Mouse (Mus musculus) hindbrain, postnatal 0 days (tissue): Measurements from ENCODE around the gene Dstyk. TPM values are rescaled to one million over a fixed set of nuclear protein-coding genes. Genes with fewer than 3 reads are reported as not detected.

ENCODE experiments used
- ATAC-seq: fragments of 200-750 bp; cut with Nextera tagmentation; 2 replicates; pipeline ENCODE4 v1.8.0; 2017; ENCODE audit warnings: mild to moderate bottlenecking, moderate TSS enrichment, moderate library complexity
- DNase-seq: peaks from one replicate; pipeline ENCODE4 v3.0.0-alpha.2; 2015; ENCODE audit warnings: low spot score
- H3K27ac ChIP-seq: fragments of 300-500 bp; sonication (generic); 2 replicates; pipeline ENCODE4 v1.5.1; 2014; ENCODE audit warnings: mild to moderate bottlenecking
- H3K27me3 ChIP-seq: fragments of 300-500 bp; sonication (generic); 2 replicates; pipeline ENCODE4 v1.6.1; 2014; ENCODE audit warnings: low read length, mixed read lengths; ENCODE audit not compliant: insufficient read depth
- H3K36me3 ChIP-seq: fragments of 300-500 bp; sonication (generic); 2 replicates; pipeline ENCODE4 v1.6.1; 2014; ENCODE audit warnings: low read length, mixed read lengths; ENCODE audit not compliant: insufficient read depth
- H3K4me1 ChIP-seq: fragments of 300-500 bp; sonication (generic); 2 replicates; pipeline ENCODE4 v1.6.1; 2014; ENCODE audit warnings: antibody characterized with exemption, low read length, mixed read lengths; ENCODE audit not compliant: insufficient read depth
- H3K4me2 ChIP-seq: fragments of 300-500 bp; sonication (generic); 2 replicates; pipeline ENCODE4 v1.6.1; 2014; ENCODE audit warnings: low read depth, mild to moderate bottlenecking, low read length, moderate library complexity, mixed read lengths
- H3K4me3 ChIP-seq: fragments of 300-500 bp; sonication (generic); 2 replicates; pipeline ENCODE4 v1.5.1; 2014; ENCODE audit warnings: low read length
- H3K9ac ChIP-seq: fragments of 300-500 bp; sonication (generic); replicated peaks from 2 replicates; pipeline ENCODE4 v1.6.1; 2014; ENCODE audit warnings: mild to moderate bottlenecking, low read length, moderate library complexity, mixed read lengths
- H3K9me3 ChIP-seq: fragments of 300-500 bp; sonication (generic); 2 replicates; pipeline ENCODE4 v1.6.1; 2016; ENCODE audit warnings: low read length, mixed read lengths
- CTCF ChIP-seq: IDR thresholded peaks from 2 replicates; pipeline ENCODE4 v1.5.1; 2016; ENCODE audit warnings: antibody characterized with exemption, control low read depth, low read depth
- WGBS: fragments of 180-500 bp; shearing (Covaris S2); extraction: QIAGEN DNeasy Blood & Tissue Kit; methylation state at CpG from one replicate; pipeline ENCODE4 v1.1.7; 2014; 5-methylcytosine and 5-hydroxymethylcytosine counted together
- polyA plus RNA-seq: library from polyadenylated mRNA; unstranded; fragments of >200 nt; fragmentation: Nextera tagmentation; extraction: Ambion mirVana; gene quantifications from 2 replicates; pipeline ENCODE4 v1.2.1, GENCODE M21; 2015
- total RNA-seq: library from RNA; depleted of rRNA; stranded (reverse); fragments of >200 nt; gene quantifications from 2 replicates; pipeline ENCODE4 v1.2.3, GENCODE M21; 2014; rRNA removed

The Dstyk gene
- total and polyA plus RNA-seq, 2 experiments from 2014 or later: 6.2 to 21.3 TPM

DNA sequence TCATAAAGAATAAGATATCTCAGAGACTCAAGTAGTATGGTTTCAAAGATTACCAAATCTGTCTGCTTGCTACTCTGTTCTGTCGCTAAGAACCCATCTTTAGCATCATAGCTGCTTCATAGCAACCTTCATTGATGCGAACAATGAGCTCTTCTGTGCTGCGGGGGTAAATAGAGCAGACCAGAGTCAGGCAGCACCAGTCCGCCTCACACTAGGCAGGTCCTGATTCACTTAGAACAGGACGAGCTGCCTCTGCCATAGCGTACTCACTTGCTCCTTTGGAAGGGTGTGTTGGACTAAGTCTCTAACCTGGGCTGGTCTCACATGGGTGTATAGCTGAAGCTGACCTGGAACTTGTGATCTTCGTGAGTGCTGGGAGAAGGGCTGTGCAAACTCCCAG lies 88.7 kb downstream of the Dstyk start, which contains the start of gene Tmem81:
Gene Tmem81, plus strand, starts transcription at position 173 of the 400 bp plus-strand sequence.
- Histone ChIP-seq H3K27ac (no peak within 1 kb of the TSS), H3K36me3 (peaks cover 22% of the 10 kb centered on the region), H3K27me3 (no peaks in the 10 kb centered on the region), H3K4me3 (no peak within 1 kb of the TSS), H3K9me3 (no peaks in the 10 kb centered on the region), H3K4me2 (no peak within 1 kb of the TSS), H3K4me1 (no peaks in the 10 kb centered on the region), H3K9ac (no peak within 1 kb of the TSS)
- ATAC-seq (peak; percentile 63), DNase-seq (no peak)
- no peak for TF ChIP-seq CTCF
- WGBS: 70% methylated on average over 7 of the region's 7 CpGs

DNA sequence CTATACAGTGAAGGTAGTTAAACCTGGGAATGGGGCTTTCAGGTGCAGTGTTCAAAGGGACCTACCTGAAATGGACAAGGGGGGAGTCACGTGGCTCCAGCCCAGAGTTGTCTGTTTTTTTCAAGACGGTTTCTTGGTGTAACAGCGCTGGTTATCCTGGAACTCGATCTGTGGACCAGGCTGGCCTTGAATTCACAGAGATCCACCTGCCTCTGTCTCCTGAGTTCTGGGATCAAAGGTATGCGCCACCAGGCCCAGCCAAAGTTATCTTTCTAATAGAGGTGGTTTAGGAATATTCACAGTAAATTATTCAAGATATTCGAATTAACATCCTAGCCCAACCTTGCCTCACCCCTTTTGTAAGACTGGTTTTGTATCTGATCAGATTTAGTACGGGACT lies 89.3 kb downstream of the Dstyk start:
- Histone ChIP-seq H3K4me3 (no peak overlapping the region), H3K9me3 (no peaks in the 10 kb centered on the region), H3K9ac (no peak overlapping the region), H3K4me1 (no peaks in the 10 kb centered on the region), H3K27ac (no peak overlapping the region), H3K27me3 (no peaks in the 10 kb centered on the region), H3K36me3 (peaks cover 22% of the 10 kb centered on the region), H3K4me2 (no peak overlapping the region)
- TF ChIP-seq CTCF: no peak
- 93% methylated on average over 7 of the region's 7 CpGs for WGBS
- ATAC-seq: no peak
- no peak for DNase-seq

DNA sequence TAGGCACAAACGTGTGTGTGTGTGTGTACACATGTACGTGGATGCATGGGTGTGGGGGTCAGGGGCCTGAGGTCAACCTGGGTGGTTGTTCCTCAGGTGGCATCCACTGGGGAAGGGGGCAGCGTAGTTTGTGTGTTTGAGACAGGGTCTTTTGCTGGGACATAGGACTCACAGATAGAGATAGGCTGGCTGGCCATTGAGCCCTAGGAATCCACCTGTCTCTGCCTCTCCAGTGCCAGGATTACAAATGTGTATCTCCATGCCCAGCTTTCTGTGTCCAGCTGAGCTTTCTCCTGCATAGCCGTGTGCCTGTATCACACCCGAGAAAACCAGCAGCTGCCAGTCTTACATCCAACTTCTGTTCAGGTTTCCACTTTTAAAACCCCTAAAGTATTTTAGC lies 92.4 kb downstream of the Dstyk start:
- no peak for TF ChIP-seq CTCF
- Histone ChIP-seq H3K4me1 (no peaks in the 10 kb centered on the region), H3K36me3 (peaks cover 11% of the 10 kb centered on the region; the same call in 1 of the 2 replicates), H3K27me3 (no peaks in the 10 kb centered on the region), H3K27ac (no peak overlapping the region), H3K9ac (no peak overlapping the region), H3K4me2 (no peak overlapping the region), H3K4me3 (no peak overlapping the region), H3K9me3 (no peaks in the 10 kb centered on the region)
- 73% methylated on average over 5 of the region's 5 CpGs for WGBS
- ATAC-seq (no peak), DNase-seq (no peak)

DNA sequence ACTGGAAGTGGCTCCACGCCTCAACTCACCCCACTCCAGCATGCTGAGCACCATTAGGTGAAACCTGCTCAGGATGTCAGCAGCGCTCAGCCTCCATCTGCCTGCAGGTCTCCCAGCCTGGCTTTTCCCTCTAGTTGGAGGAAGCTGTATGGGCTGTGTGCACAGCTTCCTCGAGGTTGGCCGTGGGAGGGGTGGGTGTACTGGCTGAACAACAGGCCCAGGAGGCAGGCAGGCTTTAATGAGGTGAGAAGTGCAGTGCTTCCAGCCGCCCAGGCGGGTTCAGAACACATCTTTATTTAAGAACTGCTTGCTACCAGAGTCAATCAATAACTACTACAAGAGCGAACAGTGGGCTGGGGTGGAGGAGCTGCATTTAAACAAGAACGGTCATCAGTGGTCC lies 94.2 kb downstream of the Dstyk start:
- Histone ChIP-seq H3K4me2 (no peak overlapping the region), H3K27me3 (no peaks in the 10 kb centered on the region), H3K4me1 (no peaks in the 10 kb centered on the region), H3K9me3 (no peaks in the 10 kb centered on the region), H3K27ac (peak overlapping the region; percentile 29; the same call in 1 of the 2 replicates), H3K9ac (no peak overlapping the region), H3K4me3 (no peak overlapping the region), H3K36me3 (peaks cover 15% of the 10 kb centered on the region; the same call in 1 of the 2 replicates)
- WGBS: 58% methylated on average over 8 of the region's 8 CpGs
- DNase-seq (peak; percentile 34), ATAC-seq (peak; percentile 50)
- TF ChIP-seq CTCF: no peak

DNA sequence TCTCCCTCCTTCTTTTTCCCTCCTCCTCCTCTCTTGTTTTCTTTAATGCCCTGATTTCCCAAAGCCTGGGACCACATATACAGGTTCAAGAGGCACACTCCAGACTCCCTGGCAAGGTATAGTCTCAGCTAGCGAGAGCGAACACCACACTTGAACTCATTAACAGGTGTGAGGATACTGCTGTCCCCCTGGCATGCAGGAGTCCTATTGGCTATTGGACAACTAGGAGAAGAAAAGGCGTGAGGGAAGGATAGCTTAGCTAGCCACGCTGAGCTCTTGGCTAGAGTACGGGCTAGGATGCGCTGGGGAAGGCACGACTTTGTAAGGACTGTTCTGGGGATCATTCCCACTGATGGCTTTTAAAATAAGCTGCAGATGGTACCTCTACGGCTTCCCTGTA lies 94.8 kb downstream of the Dstyk start:
- TF ChIP-seq CTCF: no peak
- no peak for DNase-seq
- Histone ChIP-seq H3K27me3 (no peaks in the 10 kb centered on the region), H3K4me3 (no peak overlapping the region), H3K4me1 (no peaks in the 10 kb centered on the region), H3K27ac (no peak overlapping the region), H3K36me3 (peaks cover 11% of the 10 kb centered on the region; the same call in 1 of the 2 replicates), H3K4me2 (no peak overlapping the region), H3K9ac (no peak overlapping the region), H3K9me3 (no peaks in the 10 kb centered on the region)
- WGBS: 73% methylated on average over 8 of the region's 8 CpGs
- ATAC-seq: no peak

DNA sequence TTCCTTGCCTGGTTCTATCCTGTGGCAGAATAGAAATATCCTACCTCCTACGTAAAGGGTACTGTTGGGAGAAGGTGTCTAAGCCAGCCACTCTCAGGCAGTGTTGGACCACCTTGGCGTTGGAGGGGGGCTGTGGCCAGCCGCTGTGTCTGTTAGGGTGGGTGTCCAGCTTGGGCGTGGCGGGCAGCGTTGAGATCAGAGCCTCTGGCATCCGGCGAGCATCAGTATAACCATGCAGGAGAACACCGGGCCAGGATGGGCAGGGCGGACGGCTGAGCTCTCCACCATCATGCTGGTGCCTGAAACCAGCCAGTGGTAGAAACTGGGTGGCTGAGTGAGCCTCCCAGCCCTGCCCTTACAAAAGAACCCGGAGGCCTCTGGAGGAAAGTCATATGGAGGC lies 98.0 kb downstream of the Dstyk start:
- H3K36me3 ChIP-seq: 0 out of 2 replicates have a peak, but pooled peaks cover 5% of the 10 kb centered on the region
- WGBS: 90% methylated on average over 12 of the region's 12 CpGs
- H3K9me3 ChIP-seq: no peaks in the 10 kb centered on the region
- DNase-seq: no peak
- H3K9ac ChIP-seq: no peak overlapping the region
- no peak for TF ChIP-seq CTCF
- no peak overlapping the region for H3K27ac ChIP-seq
- no peak overlapping the region for H3K4me3 ChIP-seq
- ATAC-seq: no peak
- no peak overlapping the region for H3K4me2 ChIP-seq
- H3K4me1 ChIP-seq: no peaks in the 10 kb centered on the region
- H3K27me3 ChIP-seq: no peaks in the 10 kb centered on the region

Other genes with a start within 250 kb of the Dstyk start
- 10.9 and 16.6 TPM in 2 replicates for gene Lemd1, start 226.1 kb upstream of the Dstyk start, total RNA-seq
- gene Lemd1, start 226.1 kb upstream of the Dstyk start, polyA plus RNA-seq: 7.9 and 9.0 TPM in 2 replicates
- 2.0 and 4.8 TPM in 2 replicates for gene AC124108.1, start 226.1 kb upstream of the Dstyk start, total RNA-seq
- 0.50 and 0.70 TPM in 2 replicates for gene AC124108.1, start 226.1 kb upstream of the Dstyk start, polyA plus RNA-seq
- gene Gm10188, start 187.8 kb upstream of the Dstyk start, total RNA-seq: not detected in 2 replicates
- gene Gm10188, start 187.8 kb upstream of the Dstyk start, polyA plus RNA-seq: 0.28 TPM in 1 of 2 replicates, not detected in the other
- gene Klhdc8a, start 118.9 kb upstream of the Dstyk start, total RNA-seq: 23.0 and 26.0 TPM in 2 replicates
- gene Klhdc8a, start 118.9 kb upstream of the Dstyk start, polyA plus RNA-seq: 11.2 and 11.7 TPM in 2 replicates
- gene Nuak2, start 101.4 kb upstream of the Dstyk start, total RNA-seq: 6.2 and 7.7 TPM in 2 replicates
- gene Nuak2, start 101.4 kb upstream of the Dstyk start, polyA plus RNA-seq: 7.4 and 7.9 TPM in 2 replicates
- gene Tmcc2, start 26.3 kb upstream of the Dstyk start, total RNA-seq: 138 and 151 TPM in 2 replicates
- gene Tmcc2, start 26.3 kb upstream of the Dstyk start, polyA plus RNA-seq: 33.5 and 34.0 TPM in 2 replicates
- gene Rbbp5, start 59.8 kb downstream of the Dstyk start, total RNA-seq: 22.4 and 27.7 TPM in 2 replicates
- gene Rbbp5, start 59.8 kb downstream of the Dstyk start, polyA plus RNA-seq: 23.8 and 24.2 TPM in 2 replicates
- 2.8 and 3.0 TPM in 2 replicates for gene Tmem81, start 88.7 kb downstream of the Dstyk start, total RNA-seq
- gene Tmem81, start 88.7 kb downstream of the Dstyk start, polyA plus RNA-seq: 0.74 and 0.78 TPM in 2 replicates
- gene Cntn2, start 125.7 kb downstream of the Dstyk start, total RNA-seq: 67.6 and 84.0 TPM in 2 replicates
- 17.7 and 19.2 TPM in 2 replicates for gene Cntn2, start 125.7 kb downstream of the Dstyk start, polyA plus RNA-seq